Mouse (Mus musculus) lung, postnatal 4 days (tissue): ENCODE measurements around the gene Mrtfa.

Experiments used
- DNase-seq, 2 experiments: peaks; one replicate each; pipeline ENCODE4 v3.0.0; 2021

Mrtfa gene

DNA sequence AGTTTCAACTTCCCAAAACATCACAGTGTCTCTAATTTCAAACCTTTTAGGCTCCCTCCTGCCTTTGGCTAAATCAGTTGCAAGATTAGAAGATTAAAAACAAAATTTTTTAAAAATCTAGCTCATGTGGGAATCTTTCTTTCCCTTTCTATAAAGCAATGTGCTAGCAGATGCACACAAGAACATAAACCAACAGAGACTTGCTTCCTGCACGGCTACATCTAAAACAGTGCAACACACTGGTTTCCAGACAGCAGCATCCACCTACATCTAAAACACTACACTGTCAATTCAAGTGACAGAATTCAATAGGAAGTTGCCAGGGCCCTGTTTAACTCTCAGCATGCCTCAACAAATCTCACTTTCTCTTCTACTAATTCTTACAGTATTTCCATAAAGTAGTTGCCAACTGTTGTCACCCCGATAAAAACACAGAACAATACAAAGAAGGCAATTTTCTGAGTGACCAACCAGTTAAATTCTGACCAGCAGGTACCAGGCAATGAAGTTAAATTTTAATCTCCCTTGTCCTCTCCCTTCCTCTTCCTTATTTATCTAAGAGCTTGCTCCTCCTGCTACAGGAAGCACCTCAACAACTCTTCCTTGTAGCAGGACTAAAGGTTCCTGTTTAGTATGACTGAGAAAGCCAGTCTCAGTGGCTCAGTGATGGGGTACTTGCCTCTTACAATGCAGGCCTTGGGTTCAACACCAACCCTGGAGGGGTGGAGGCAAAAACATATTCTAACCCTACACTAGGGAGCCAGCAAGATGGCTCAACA lies 35.5 kb downstream of the Mrtfa start:
- no peak for DNase-seq

DNA sequence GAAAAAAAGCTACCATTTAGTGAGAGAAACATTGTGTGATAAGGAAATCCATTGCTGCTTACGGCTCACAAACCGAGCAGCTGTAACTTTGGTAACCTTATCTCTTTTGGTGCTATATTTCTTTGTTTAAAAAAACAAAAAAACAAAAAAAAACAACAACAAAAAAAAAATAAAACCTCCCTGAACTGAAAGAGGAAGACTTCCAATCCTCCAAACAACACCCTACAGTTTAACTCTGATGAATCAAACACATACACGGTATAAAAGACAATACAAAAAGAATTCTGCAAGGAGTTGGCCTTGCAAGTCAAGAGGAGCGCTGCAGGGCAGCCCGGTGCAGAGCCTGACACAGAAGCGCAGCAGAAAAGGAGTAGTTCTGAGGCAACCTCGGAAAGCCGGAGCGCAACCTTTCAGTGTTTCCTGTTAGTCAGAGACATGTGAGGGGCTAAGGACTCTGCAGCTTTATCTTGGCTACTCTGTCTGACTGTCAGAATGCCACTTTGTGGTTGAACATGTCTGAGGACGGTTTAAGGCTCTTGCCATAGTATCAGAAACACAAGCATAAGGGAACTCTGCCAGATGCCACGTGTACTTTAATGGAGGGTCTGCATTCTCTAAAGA lies 48.5 kb downstream of the Mrtfa start:
- DNase-seq = no peak

DNA sequence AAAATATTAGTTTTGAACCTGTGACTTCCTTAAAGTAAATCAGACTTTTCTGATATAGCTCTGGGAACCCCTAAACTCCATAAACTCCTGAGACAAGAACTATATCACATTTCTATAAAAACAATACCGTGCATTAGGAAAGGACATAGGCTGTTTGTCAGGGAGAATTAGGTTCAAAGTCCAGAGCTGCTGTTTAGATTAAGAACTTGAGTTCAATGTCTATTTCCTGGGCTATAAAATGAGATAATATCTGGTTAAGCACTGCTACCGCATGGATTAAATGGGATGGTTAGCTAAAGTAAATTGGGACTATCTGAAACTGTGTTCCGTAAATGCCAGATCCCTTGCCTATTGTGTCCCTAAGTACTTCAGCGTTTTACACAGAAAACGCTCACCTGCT lies 50.6 kb downstream of the Mrtfa start:
- no peak for DNase-seq

DNA sequence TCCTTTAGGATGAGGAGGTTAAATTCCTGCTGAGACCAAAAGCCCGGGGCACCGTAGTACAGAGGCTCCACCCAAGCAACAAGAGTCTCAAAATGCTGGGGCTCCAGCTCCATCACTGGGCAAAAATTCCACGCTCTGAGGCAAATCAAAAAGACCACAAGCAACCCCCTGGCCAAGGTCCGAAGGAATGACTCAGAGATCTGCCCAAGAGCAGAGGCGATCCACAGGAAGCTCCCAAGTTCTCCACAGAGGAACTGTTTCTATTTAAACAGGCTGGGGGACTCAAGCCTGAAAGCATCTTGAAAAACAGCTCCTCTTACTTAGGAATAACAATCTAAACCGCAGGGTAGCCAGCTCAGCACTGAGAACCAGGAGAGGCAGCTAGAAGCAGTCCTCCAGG lies 53.3 kb downstream of the Mrtfa start:
- peak; percentile 20 to 38 for DNase-seq

DNA sequence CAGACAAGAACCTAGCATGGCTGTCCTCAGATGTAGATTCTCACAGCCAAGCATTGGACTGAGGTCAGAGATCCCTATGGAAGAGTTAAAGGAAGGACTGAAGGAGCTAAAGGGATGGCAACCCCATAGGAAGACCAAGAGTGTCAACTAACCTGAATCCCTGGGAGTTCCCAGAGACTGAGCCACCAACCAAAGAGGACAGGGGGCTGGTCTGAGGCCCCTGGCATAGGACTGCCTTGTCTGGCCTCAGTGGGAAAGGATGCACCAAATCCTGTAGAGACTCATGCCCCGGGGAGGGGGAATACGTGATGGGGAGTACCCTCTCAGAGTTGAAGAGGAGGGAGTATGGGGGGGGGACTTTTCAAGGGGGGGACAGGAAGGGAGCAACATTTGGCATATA lies 56.8 kb downstream of the Mrtfa start:
- no peak for DNase-seq

DNA sequence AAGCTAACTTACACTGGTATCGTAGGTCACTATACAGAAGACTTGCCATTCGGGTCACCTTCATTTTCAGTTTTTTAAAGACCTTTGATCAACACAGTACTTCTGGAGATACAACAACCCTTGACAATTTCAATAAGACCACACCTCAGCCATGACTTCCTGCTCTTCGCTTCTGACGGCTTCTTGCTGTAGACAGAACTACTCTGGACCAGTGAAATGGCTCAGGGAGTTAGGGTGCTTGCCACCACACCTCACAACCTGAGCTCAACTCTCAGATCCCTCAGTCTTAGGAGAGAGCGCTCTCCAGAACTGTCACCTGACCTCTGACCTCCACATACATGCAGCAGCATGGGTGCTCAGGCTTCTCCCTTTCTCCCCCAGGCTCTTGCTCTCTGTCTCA lies 59.4 kb downstream of the Mrtfa start:
- DNase-seq = no peak

DNA sequence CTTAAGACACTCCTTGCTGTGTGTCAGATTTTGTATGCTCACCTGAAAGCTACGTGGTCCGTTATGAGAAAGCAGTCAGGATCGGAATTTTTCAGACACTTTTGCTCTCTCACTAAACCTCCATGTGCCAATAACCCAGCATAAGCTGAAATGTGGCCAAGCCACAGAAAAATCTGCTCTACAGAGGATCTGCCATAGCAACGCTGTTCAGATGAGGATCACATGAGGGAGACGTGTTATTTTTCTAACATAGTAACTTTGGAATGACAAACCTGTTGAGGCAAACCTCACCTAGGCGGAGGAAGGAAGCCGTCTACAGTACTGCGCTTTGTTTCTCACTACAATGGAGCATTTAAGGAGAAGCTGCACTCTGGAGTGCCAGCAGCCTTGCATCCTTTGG lies 60.6 kb downstream of the Mrtfa start:
- DNase-seq = no peak

DNA sequence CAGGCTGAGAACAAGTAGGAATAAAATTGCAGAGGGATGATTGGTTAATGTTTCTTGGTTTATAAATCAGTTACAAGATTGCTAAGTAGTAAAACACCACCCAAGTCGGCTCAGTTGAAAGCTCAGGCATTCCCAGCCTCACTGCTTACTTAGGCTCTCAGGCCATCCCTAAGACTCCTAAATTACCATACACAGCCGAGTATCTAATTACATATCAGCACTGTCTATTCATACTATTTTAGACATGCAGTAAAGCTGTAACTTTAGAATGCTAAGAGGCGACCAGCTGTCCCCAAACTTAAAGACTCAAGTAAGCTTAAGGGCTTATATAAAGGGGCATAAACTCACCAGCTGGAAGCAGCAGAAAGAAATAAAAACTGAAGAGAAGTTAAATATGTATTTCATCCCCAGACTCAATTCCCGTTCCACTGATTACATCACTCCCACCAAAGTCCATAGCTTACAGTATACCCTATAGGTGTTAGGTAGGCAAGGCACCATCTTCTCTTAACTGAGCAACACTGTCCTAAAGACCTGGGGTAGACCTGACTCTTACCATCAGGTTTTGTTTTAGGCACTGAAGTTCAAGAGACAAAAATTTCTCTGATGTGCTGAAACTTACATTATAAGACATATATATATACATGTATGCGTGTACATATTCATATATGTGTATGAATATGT lies 62.3 kb downstream of the Mrtfa start:
- no peak for DNase-seq

DNA sequence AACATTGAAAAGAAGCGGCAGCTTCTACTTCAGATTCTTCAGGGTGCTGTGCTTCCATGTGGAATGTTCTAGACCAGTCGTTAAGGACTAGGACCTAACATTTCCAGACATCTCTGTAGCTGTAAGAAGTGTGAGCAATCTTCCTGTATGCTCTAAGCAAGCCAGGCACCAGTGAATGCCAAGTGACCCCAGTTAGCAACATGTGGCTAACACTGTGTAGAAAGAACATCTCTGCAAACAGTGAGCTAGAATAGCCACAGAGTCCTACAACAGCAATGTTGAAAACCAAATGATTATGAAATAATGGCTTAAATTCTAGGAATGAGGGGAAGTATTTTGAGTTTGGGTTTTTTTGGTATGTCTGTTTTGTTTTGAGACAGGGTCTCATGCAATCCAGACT lies 66.3 kb downstream of the Mrtfa start:
- DNase-seq = no peak

DNA sequence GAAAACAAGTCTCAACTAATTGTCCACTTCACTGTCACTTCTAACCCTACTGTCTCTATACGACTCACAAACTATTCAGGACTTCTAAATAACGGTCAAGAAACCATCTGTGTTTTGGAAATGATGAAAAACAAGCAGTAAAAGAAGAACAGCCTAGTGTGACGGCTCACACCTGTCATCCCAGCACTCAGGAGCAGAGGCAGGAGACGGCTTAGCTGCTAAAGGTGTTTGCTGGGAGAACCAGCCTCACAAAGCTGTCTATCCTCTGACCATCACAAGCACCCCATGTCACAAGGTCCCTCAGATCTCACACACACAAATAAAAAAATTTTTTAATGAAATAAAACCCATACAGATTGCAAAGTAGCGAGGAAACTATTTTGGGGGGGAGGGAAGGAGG lies 67.4 kb downstream of the Mrtfa start:
- DNase-seq = no peak

DNA sequence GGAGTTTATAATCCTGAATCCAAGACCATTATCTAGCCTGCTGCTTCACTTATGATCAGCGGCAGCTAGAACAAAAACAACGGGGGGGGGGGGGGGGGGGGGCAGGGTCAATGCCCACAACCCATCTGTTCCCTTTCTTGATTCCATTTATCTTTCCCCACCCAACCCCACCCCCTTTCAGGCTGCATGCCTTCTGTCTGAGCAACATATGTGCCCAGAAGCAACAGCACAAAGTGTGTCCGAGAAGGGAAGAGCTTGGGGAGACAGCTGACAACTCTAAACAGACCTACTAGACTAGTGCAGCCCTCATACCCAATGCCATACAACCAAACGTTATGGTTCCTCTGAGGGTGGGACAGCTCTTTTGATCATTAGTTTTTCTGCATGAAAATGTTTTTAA lies 68.0 kb downstream of the Mrtfa start:
- DNase-seq = no peak

DNA sequence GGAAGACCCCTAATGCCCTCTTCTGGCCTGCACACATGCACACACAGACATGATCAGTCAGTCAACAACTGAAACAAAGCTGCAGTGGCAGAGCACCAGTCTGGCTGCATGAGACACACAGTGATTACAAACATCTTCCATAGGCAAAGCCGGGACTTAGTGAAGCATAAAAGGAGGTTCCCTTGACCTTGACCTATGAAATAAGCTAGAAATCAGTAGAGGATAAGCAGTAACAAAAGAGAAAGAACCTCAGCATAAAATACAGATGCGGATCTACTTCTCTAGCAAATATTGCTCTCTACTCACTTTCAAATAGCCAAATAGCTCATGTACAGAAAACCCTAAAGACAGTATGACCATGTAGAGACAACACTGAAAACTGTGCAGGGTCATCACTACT lies 68.5 kb downstream of the Mrtfa start:
- no peak for DNase-seq

DNA sequence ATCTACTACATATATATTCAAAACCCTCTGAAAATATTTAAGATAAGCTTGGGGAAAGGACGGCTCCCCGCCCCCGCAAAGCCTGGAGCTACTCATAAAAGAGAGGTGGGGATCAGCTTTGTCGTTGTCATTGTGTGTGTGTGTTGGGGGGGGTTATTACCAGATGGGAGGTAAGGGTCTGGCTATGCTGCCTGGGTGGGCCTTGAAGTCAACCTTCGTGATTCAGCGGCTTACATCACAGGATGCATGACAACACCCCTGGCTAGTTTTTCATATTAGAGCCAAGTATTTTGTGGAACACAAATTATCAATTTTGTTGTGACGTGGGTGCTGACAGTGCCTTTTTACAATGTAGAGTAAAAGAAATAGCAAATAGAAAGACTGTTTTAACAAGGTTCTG lies 69.6 kb downstream of the Mrtfa start:
- DNase-seq = no peak

DNA sequence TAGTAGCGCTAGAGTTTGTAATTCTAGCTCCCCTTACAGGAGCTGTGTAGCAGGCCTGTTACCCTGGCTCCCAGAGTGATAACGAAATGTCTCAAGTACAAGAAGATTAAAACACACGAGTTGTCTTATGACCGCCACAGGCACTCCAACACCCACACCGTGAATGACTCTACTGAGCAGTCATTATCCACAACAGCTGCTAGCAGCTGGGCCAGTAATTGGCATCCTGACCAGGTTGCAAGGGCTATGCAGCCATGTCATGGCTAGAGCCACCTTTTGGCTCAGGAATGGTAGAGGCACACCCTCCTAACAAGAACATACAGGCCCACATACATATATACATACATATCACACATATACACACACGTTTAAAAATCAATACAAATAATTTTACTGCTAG lies 70.4 kb downstream of the Mrtfa start:
- no peak for DNase-seq

DNA sequence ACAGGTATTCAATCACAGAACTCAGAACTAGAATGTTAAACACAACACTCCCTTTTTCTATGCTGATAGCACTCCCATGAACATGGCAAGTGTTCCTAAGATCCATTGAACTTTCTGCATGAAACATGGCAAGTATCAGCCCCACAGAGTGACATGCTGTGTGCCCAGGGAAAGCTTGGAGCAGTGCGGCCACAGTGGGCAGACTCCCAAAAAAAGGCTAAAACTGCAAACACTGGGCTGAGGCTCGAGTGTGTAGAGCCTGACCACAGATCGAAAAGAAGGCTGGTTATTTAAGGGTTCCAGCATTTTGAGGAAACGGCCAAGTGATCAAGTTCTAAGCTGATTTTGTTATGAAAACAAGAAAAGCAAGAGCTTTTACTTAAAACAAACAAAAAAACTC lies 72.3 kb downstream of the Mrtfa start:
- no peak for DNase-seq

DNA sequence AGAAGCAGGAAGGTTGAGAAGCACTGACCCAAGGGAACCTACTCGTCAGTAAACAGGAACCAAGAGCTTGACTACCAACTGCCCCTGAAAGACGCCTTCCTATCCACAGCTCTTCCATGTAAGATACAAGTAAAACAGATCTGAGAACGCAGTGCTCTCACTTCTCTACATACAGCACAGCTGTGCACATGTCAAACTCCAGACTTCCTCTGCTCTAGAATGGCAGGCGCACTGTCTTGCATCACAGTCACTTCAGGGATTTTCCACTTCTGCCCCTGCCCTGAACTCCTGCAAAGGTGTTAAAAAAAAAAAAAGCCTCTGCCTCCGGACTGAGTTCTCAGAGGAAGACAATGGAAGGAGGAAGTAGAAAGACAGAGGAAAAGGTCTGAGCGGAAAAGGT lies 78.0 kb downstream of the Mrtfa start:
- DNase-seq = peak; percentile 33 to 46

DNA sequence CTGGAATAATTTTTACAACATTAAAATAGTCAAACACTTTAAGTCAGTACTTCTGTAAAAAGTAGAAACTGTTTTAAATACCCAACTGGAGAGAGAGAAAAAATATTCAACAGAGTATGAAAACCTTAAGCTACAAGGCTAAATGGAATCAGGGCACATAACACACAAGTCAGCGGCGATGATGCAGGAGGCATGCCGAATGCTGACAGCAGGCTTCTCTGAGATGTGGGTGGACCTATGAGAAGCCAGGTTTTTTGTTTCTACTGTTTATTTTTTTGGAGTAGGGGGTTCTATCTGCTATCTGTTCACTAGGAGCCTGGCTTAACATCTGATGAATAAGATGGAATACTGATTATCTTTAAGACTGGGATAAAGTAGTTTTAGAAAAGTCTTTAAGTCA lies 80.2 kb downstream of the Mrtfa start:
- DNase-seq = no peak

DNA sequence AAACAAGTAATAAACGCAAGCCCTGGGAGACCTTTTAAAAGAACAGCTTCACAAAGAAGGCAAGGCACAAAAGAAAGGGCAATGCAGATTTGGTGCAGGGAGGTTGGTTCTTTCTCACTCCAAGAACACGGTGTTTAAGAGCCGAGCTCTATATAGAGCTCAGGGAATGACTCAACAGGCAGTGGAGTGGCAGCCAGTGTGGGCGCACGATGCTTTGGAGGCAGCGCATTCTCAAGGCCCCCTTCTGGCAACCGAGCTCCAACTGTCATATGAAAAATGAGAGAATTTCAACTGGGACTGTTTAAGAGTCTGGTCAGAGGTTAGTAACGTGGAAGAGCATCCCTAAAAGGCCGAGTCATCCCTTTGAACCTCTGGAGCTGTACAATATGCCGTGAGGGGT lies 84.6 kb downstream of the Mrtfa start:
- DNase-seq = no peak

DNA sequence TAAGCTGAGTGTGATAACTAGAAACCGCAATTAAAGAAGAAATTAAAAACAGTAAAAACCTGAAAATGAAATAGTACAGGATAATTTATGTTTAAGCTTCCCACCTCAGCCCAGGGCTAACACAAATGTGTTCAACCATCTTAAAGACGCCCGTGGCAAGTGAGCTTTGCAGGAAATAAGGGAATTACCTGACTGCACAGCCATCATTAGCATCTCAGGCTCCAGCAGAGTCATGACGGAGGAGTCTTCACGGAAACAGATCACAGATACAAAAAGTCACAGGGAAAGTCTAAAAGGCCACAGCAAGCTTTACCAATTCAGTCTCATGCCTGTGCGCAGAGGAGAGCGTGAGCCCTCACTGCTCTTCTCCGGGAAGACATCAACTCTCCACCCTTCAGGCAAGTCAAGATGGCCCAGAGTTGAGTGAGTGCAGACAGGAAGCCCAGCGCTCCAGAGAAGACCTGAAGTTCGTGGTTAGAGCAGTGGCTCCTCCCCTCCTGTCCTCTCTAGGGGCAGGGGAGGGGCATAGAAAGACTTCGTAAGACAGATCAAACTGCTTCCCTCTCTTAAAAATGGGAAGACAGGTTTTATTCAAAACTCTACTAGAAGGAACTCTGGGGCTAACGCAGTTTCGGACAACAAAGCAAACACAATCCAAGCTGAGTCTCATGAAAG lies 85.8 kb downstream of the Mrtfa start:
- DNase-seq = peak; percentile 57 to 61

DNA sequence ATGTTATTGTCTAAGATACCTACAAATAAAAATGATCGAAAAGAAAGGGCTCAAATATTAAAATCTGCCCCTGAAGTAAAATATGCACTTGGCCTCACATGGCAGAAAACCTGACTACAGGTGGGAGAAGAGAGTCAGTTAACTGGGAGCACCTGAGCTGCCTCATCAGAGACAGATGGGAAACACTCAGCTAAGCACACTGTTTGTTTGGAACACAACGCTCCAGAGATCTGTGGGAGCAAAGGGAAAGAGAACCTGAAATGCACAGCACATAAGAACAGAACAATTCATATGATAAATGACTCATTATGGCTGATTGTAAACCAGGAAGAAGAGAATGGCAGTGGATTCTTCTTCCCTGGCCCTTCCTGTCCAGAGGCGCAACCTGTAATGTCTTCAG lies 87.1 kb downstream of the Mrtfa start:
- no peak for DNase-seq

DNA sequence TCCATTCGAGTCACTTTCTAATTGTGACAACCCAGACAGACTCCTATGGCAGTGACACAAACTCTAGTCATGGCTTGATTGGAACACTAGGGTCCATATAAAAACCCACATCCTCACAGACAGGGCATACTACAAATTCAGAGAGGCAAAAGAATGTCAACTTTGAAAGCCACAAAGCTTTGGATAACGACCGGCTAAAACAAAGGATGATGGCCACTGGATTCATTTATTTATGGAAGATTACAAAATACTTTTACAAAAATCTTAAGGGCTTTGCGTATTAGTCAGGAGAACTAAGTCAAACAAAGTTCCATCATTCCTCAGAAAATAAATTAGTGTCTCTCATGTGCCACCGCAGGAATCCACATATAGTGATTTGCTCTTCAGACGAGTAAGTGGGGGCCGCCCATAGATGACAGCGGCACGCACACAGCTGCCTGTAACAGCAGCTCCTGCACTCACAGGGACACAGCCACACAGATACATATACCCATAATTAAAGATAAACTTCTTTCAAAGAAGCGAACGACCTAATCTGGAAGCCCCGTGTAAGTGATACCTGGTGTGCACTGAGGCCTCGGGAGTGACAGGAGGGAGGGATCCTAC lies 88.2 kb downstream of the Mrtfa start:
- DNase-seq = no peak

DNA sequence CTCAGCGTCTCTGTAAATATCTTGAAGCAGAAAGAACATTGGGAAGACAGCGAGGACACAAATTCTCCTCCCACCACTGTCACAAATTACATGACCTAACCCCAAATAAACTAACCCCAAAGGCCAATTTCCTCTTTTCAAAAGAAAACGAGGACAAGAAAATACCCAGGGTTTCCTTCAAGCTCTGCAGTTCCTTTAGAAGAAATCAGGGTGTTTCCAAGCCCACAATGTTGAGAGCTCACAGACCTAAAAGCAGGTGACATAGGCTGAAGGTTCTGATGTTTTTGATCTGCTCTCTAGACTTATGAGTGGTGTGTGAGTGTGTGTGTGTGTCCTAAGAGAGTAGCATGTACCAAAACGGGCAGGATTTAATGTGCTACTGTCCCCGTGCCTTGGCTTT lies 89.2 kb downstream of the Mrtfa start:
- DNase-seq = no peak

DNA sequence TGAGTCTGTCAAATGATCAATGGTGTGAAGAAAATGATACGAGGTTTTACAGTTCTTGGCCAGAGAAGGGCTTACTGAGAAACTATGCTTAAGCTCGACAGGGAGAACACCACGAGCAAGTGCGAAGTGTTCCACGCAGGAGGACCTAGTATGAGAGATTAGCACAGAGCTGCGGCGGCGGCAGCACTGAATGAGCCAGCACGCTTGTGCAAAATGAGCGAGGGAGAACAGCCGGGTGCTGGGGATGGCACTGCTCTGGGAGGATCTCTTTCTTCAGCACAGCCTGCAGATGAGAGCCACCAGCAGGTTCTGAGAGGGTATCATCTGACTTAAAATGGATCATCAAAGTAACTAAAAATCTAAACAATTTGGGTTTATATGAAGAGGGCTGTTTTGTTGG lies 91.3 kb downstream of the Mrtfa start:
- no peak for DNase-seq
